Mouse (Mus musculus): ENCODE results near the gene Arsa.

DNA sequence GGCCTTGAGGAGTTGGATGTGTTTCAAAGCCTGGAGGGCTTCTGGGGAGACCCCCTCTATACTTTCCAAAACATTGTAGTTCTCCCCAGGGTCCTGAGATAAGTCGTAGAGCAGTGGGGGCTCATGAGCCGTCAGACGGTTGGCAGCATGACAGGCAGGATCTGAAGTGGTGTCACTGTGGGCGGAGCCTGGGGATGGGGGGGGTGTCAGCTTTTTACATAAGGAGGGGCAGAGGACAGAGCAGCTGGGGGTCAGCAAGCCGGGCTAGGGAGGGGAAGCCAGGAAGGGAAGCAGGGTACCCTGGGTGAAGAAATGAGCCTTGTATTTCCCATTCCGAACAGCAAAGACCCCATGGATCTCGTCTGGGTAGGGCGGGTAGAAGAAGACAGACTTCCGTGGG lies 3.9 kb downstream of the Arsa start:
- TF ChIP-seq MYOD1 (IDR thresholded peaks at IDR 0.05; ENCODE audit: control insufficient read depth in 1 of 3, insufficient read length in 2 of 3, low read depth in 2 of 3): no peak
- no peak for TF ChIP-seq TCF12 (IDR thresholded peaks at IDR 0.05; ENCODE audit: insufficient read depth, poor library complexity, severe bottlenecking)
